Mouse (Mus musculus): Measurements from ENCODE around the gene 5730522E02Rik. TPM values are rescaled to one million over a fixed set of nuclear protein-coding genes. Genes with fewer than 3 reads are reported as not detected.
A peak's percentile ranks its signal among the peaks of the same experiment; 100 is the strongest.

The 5730522E02Rik gene
- total RNA-seq, 2 experiments from 2014 or later: not detected

DNA sequence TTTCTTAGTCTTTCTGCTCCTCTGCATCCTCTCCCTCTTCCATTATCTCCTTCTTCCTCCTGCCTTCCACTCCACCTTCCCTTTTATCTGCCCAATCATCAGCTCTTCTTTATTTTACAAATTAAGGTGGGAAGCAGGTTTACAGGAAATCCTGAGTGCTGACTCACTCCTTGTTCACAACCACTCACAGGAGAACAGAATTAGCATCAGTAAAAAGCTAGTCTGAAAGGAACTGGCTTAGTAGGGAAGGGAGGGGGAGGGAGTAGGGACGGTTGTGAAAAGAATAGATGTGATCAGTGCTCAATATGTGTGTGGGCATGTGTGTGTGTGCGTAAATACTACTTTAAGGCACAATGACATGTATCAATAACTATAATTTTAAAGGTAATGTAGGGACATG, 81.5 kb downstream of the 5730522E02Rik start:
- peak; percentile 39; the same call in 1 of the 2 replicates for ATAC-seq (replicated peaks; ENCODE audit: poor library complexity, severe bottlenecking)

DNA sequence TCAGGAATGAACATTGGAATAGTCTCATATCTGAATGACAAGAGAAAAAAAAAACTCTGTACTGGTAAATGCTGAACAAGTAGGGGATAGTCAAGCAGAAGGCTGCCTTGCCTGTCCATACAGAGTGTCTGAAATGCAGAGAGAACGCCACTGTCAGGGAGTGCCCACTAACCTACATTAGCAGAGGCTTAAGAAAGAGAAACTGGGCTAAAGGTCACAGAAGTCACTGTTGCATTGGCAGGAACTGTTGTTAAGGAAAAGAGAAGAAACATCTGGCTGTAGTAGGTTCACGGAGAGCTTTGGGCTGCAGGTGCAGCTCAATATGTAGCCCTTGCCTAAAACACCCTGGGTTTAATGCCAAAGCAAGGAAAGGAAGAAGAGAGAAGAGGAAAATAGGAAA, 82.2 kb downstream of the 5730522E02Rik start:
- ATAC-seq (replicated peaks; ENCODE audit: poor library complexity, severe bottlenecking): peak; percentile 45; the same call in 1 of the 2 replicates

- no peak for ATAC-seq (replicated peaks; ENCODE audit: poor library complexity, severe bottlenecking)
Observed at GRCm38 (mm10) chr11:26125923-26126322, 84.6 kb downstream of the 5730522E02Rik start.

DNA sequence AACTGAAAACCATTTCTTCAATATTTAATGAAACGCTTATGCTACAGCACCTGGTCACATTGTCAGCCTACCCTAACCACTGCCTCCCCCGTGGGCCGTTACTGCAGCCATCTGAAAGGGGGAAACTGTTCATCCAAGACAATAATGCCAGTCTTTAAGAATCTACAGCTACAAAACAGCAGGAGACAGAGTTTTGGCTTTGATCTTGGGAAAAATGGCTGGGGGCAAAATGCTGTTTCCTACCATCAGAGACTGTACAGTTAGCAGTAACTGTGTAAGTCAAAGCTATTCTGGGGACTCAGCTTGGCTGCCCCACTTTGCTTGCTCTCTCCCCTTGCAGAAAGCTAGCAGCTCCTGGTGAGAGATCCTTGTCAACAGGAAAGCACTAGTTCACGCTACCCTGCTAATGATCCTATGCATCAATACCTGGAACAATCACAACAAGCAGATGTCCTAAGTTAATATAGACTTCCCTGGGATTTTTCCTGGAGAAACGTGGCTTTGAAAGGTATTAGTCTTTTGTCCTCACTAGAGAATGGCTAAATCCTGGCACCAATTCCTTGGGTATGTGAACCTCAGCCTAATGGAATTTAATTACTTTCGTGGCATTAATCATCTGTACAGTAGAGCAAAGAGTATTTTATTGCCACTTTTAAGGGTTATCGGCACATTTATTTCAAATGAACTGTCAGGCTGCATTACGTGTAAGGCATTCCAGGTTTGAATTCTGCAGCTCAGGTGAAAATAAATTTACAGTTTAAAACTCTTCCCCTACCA, 89.6 kb downstream of the 5730522E02Rik start:
- no peak for ATAC-seq (replicated peaks; ENCODE audit: poor library complexity, severe bottlenecking)

GRCm38 (mm10) chr11:26117651-26118050, 92.9 kb downstream of the 5730522E02Rik start:
- ATAC-seq (replicated peaks; ENCODE audit: poor library complexity, severe bottlenecking): no peak

DNA sequence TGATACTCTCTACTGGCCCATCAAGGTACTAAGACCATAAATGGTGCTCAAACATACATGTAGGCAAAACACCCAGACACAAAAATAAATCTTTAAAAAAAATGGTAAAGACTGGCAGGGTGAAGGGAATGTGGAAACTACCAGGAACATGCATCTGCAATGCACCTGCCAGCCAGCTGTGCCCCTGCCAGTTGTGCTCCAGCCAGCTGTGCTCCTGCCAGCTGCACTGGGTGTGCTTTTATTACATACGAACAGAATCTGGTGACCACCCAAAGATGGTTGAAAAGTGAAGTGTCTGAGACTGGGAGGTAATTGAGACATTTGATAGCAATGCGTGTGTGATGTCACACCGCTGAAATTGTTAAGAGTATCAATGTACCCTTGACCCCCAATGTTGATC, 98.4 kb downstream of the 5730522E02Rik start:
- no peak for ATAC-seq (replicated peaks; ENCODE audit: poor library complexity, severe bottlenecking)

- ATAC-seq (replicated peaks; ENCODE audit: poor library complexity, severe bottlenecking): no peak
Observed at GRCm38 (mm10) chr11:26108647-26109046, 101.9 kb downstream of the 5730522E02Rik start.

DNA sequence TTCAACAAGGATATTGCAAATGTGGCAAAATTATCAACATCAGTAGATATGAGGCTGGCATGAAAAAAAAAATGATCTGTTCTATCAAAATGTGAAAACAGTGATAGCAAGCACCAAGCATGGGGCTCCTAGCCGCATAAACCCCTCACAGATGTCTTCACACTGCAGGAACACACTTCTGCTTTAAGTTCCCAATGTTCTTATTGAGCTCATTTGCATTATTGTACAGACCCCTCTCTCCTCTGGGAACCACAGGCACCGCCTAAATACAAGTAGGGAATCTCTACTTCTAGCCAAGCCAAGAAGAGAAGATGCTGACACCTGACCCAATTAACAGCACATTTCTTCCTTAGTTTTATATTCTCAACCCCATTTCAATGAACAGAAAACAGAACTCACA, 105.9 kb downstream of the 5730522E02Rik start:
- no peak for ATAC-seq (replicated peaks; ENCODE audit: poor library complexity, severe bottlenecking)

DNA sequence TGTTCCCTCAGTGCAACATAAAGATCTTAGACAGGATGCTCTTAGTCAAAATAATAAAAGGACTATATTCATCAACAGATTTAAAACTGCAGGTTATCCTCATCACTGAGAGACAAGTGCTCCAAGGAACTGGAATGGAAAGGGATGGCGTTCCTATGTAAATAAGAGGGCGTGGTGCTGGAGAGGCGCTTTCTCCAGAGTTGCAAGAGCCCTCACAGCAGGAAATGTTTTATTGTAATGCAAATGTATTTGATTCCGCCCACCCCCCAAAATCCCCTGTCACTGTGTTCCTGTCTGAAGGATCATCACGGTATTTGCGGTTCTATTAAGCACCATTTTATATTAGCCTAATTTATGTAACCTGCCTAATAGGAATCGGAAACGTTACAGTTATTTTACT, 106.9 kb downstream of the 5730522E02Rik start:
- no peak for ATAC-seq (replicated peaks; ENCODE audit: poor library complexity, severe bottlenecking)

GRCm38 (mm10) chr11:26102878-26103277, 107.7 kb downstream of the 5730522E02Rik start:
- no peak for ATAC-seq (replicated peaks; ENCODE audit: poor library complexity, severe bottlenecking)

DNA sequence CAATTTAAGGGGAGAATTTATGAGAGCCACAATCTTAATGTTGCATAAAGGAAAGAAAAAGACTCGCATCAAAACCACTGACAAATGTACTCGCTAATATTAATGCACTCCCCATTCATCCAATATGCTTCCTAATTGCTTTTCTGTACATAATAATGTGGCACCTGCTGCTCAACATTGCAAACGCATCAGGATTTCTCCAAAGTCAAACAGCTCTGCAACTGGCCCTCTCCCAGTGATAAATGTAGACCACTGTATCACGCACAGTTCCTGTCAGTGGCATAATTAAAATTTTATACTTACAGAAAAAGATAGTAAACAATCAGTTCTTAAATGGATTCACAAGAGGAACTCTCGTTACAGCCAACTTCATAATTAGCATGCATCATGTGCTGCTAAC, 110.5 kb downstream of the 5730522E02Rik start:
- ATAC-seq (replicated peaks; ENCODE audit: poor library complexity, severe bottlenecking): no peak

DNA sequence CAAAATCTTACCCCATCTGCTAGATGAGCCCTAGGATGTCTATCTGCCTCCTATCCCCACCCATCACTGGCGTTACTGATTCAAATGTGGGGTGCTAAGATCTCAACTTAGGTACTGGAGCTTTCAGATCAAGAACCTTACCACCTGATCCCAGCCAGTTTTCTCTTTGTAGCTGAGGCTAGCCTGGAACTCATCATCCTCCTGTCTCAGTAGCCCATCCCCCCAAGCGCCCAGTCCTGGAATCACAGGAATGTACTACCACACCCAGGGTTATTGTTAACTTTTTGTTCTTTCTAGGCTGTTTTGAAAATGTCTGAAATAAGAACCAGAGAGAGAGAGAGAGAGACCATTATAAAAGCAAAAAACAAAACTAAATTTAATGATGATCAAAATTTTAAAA, 111.6 kb downstream of the 5730522E02Rik start:
- ATAC-seq (replicated peaks; ENCODE audit: poor library complexity, severe bottlenecking): no peak

DNA sequence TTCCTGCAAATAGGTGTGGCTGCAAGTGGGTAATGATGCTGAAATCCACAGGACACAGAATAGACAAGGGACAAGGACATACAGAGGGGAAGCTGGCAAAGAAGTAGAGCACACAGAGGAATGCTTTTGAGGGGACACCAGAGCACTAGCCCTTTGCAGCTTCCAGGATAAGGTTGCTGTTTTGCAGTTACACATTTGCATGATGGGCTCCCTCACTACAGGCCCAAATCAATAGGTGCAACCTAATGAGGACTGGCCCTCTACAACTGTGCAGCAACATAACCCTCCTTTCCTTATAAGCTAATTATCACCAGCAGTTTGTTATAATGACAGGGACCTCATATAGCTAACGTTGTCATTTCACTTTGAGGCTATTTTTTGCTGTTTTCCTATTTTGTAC, 114.5 kb downstream of the 5730522E02Rik start:
- no peak for ATAC-seq (replicated peaks; ENCODE audit: poor library complexity, severe bottlenecking)

DNA sequence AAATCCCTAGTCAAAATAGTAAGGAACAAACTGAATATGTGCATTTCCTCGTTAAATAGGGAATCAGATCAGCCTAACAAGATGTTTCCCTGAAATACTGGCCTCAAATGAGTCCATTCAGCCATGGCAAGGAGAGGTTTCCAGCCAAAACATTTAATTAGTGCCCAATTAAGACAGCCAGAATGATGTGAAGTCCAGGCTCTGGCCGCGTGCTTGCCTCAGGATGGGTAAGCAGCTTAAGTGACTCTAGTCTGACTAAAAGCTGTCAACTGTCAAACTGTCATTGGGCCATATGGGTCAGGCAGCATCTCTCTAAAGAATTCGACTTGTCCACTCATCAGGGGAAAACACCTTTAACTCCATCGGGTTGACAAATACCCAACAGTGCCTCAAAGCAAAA, 121.6 kb downstream of the 5730522E02Rik start:
- ATAC-seq (replicated peaks; ENCODE audit: poor library complexity, severe bottlenecking): no peak

DNA sequence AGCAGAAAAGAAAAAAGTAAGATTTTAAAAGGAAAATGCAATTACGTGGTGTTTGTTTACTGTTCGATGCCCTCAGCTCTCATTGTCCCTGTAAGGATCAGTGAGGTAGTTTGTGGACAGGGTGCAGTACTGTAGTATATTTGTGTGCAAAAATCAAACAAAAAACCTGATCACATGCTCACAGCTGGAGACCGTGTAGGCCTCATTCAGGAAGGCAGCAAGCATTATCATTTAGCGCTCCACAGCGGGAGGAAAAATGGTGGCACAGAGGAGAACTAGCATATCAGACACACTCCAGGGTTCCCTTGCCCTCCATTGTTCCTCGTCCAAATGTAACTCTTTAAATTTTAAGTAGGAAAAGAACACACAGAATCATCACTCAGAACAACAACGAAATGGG, 123.9 kb downstream of the 5730522E02Rik start:
- ATAC-seq (replicated peaks; ENCODE audit: poor library complexity, severe bottlenecking): no peak

DNA sequence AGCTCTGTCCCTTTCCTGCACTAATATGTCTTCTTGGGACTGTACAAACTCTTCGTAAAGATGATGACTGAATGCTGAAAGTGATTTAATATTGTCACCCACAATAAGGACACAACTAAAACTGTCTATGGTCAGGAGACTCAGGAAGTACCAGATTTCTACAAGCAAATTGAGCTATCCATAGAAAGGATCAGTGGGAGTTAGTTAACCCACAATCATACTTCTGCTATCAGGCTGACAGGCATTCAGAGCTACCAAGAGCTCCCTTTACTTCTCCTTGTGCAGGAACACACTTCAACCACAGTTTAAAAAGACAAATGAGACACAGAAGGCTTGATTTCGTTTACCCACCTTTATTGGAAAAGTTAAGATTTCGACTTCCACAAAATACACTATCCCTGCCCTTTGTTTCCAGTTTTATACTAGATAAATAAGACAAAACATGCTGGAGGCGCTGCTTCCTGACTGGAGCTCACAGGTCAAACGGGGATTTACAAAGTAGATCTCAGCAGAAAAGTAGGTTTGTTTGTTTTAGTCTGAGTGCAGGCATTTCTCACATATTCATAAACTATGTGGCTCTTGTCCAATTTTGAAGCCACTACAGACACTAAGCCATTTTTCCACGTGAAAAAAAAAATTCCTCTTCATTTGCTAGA, 125.1 kb downstream of the 5730522E02Rik start:
- no peak for ATAC-seq (replicated peaks; ENCODE audit: poor library complexity, severe bottlenecking)

DNA sequence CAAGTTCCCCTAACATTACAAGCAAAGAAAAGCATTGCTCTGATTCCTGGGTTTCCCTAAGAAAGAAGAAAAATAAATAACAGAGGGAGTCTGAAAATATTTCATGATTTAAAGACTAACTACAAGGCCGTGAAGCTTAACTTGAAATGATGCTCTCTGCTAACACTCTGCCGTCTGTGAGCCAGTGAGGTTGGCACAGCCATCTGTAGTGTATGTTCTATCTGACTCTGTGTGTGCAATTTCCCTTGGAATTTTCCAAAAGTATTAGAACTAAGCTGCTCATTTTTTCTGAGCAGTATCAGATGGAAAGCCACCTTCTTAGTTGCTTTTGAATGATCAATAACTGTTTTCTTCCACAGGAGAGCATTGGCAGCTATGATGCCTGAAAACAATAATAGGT, 134.2 kb downstream of the 5730522E02Rik start:
- ATAC-seq (replicated peaks; ENCODE audit: poor library complexity, severe bottlenecking): no peak

DNA sequence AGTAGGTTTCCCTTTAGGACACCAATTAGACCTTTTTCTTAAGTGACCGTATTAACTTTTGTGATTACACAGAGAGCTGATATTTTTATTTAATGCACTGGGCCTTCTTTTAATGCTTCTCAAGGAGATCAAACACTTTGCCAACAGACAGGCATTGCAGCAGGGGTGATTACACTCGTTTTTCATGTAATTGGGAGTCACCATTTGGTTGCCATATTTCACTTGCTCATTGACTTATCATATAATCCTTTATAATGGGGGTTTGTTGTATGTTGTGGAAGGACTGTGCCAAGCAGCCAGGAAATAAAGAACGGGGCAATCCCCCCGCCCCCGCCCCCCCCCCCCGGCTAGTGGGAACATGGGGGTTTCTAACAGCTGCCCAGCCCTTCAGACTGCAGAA, 135.0 kb downstream of the 5730522E02Rik start:
- ATAC-seq (replicated peaks; ENCODE audit: poor library complexity, severe bottlenecking): no peak

GRCm38 (mm10) chr11:26073638-26074294, 136.8 kb downstream of the 5730522E02Rik start:
- no peak; the same call in 1 of the 2 replicates for ATAC-seq (replicated peaks; ENCODE audit: poor library complexity, severe bottlenecking)

- ATAC-seq (replicated peaks; ENCODE audit: poor library complexity, severe bottlenecking): no peak
Observed at GRCm38 (mm10) chr11:26072101-26072500, 138.5 kb downstream of the 5730522E02Rik start.

DNA sequence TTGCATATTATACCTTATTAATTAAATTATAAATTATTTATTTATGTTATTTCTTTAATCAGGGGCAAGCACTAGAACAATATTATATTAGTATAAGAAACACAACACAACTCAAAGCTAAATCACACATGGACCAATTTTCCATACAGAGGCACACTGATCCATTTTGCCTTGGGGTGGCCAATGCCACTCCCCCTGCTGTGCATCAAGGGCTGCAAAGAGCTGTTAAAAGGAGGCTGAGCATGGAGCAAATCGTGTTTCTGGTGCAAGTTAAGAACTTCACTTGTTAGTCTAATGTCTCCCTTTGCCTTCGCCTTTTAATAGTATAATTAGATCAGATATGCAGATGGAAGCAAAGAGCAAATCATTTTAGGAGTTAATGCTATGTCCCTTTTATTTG, 147.3 kb downstream of the 5730522E02Rik start:
- ATAC-seq (replicated peaks; ENCODE audit: poor library complexity, severe bottlenecking): no peak

All from granulocyte monocyte progenitor cell, adult 5-6 weeks (primary cell).